Mouse (Mus musculus): ENCODE measurements around the gene Rnf31. TPM values are rescaled to one million over a fixed set of nuclear protein-coding genes. Genes with fewer than 3 reads are reported as not detected.

The Rnf31 gene
- polyA plus RNA-seq (2015; fragmentation: Nextera tagmentation; extraction: Ambion mirVana): 22.5 and 23.2 TPM in 2 replicates

- H3K4me1 ChIP-seq: peaks cover 29% of the 10 kb centered on the region
- peak within 1 kb of the TSS; percentile 89 for H3K9ac ChIP-seq
- WGBS: under 1% methylated on average over 33 of the region's 33 CpGs
- H3K4me2 ChIP-seq (replicated peaks): peak within 1 kb of the TSS; percentile 99
- peaks cover 50% of the 10 kb centered on the region for H3K36me3 ChIP-seq
- peak; percentile 89 for ATAC-seq (ENCODE audit: low FRiP score, low read depth)
- no peaks in the 10 kb centered on the region for H3K27me3 ChIP-seq
- no peaks in the 10 kb centered on the region for H3K9me3 ChIP-seq
- H3K4me3 ChIP-seq: peak within 1 kb of the TSS; percentile 97
- peak within 1 kb of the TSS; percentile 97 for H3K27ac ChIP-seq
These were observed at the start of gene Rnf31 for GRCm38 (mm10) chr14:55591331-55591891. TSS of gene Rnf31 (plus strand) at chr14:55591708.

GRCm38 (mm10) chr14:55542268-55542667 lies 49.2 kb upstream of the Rnf31 start:
- Histone ChIP-seq H3K4me3 (no peak overlapping the region), H3K27ac (no peak overlapping the region), H3K27me3 (no peaks in the 10 kb centered on the region), H3K36me3 (peaks cover 41% of the 10 kb centered on the region), H3K4me2 (replicated peaks) (no peak overlapping the region), H3K4me1 (peaks cover 17% of the 10 kb centered on the region), H3K9ac (no peak overlapping the region), H3K9me3 (no peaks in the 10 kb centered on the region)
- 95% methylated on average over 12 of the region's 12 CpGs for WGBS
- ATAC-seq (ENCODE audit: low FRiP score, low read depth): no peak

GRCm38 (mm10) chr14:55544334-55544733 lies 47.2 kb upstream of the Rnf31 start:
- Histone ChIP-seq H3K36me3 (peaks cover 62% of the 10 kb centered on the region), H3K4me1 (peaks cover 17% of the 10 kb centered on the region), H3K27me3 (no peaks in the 10 kb centered on the region), H3K9ac (no peak overlapping the region), H3K4me2 (replicated peaks) (no peak overlapping the region), H3K4me3 (no peak overlapping the region), H3K9me3 (no peaks in the 10 kb centered on the region), H3K27ac (no peak overlapping the region)
- ATAC-seq (ENCODE audit: low FRiP score, low read depth): no peak
- WGBS: 85% methylated on average over 9 of the region's 9 CpGs

- no peak for ATAC-seq (ENCODE audit: low FRiP score, low read depth)
- no peak overlapping the region for H3K4me3 ChIP-seq
- no peaks in the 10 kb centered on the region for H3K27me3 ChIP-seq
- H3K4me2 ChIP-seq (replicated peaks): no peak overlapping the region
- no peak overlapping the region for H3K9ac ChIP-seq
- peaks cover 42% of the 10 kb centered on the region for H3K36me3 ChIP-seq
- no peaks in the 10 kb centered on the region for H3K4me1 ChIP-seq
- H3K9me3 ChIP-seq: no peaks in the 10 kb centered on the region
- no peak overlapping the region for H3K27ac ChIP-seq
- 88% methylated on average over 6 of the region's 6 CpGs for WGBS
These were observed 41.3 kb upstream of the Rnf31 start for GRCm38 (mm10) chr14:55550191-55550590.

GRCm38 (mm10) chr14:55551347-55551746 lies 40.2 kb upstream of the Rnf31 start:
- Histone ChIP-seq H3K27me3 (no peaks in the 10 kb centered on the region), H3K4me1 (no peaks in the 10 kb centered on the region), H3K36me3 (peaks cover 30% of the 10 kb centered on the region), H3K27ac (no peak overlapping the region), H3K9me3 (no peaks in the 10 kb centered on the region), H3K4me2 (replicated peaks) (no peak overlapping the region), H3K4me3 (no peak overlapping the region), H3K9ac (no peak overlapping the region)
- WGBS: 72% methylated on average over 5 of the region's 5 CpGs
- ATAC-seq (ENCODE audit: low FRiP score, low read depth): no peak

GRCm38 (mm10) chr14:55551794-55552193 lies 39.7 kb upstream of the Rnf31 start:
- Histone ChIP-seq H3K27me3 (no peaks in the 10 kb centered on the region), H3K4me3 (no peak overlapping the region), H3K4me2 (replicated peaks) (no peak overlapping the region), H3K9ac (no peak overlapping the region), H3K27ac (no peak overlapping the region), H3K9me3 (no peaks in the 10 kb centered on the region), H3K4me1 (0 out of 2 replicates have a peak, but pooled peaks cover under 1% of the 10 kb centered on the region), H3K36me3 (peaks cover 28% of the 10 kb centered on the region)
- 95% methylated on average over 8 of the region's 8 CpGs for WGBS
- no peak for ATAC-seq (ENCODE audit: low FRiP score, low read depth)

DNA sequence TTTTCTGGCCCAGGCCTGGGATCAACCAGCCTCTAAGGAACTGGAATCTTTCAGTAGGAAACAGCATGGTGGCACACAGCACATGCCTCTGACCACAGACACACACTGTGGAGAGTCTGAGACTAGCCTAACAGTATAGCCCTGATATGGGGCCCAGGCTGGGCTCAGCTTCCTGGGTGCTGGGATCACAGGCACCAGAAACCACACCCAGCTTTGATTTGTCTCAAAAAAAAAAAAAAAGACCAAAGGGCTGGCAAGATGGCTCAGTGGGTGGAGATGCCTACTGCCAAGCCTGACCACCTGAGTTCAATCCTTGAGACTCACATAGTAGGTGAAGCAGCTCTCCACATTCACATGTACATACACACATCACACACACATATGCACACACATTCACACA lies 36.9 kb upstream of the Rnf31 start:
- H3K4me3 ChIP-seq: no peak overlapping the region
- H3K4me2 ChIP-seq (replicated peaks): no peak overlapping the region
- H3K36me3 ChIP-seq: peaks cover 2% of the 10 kb centered on the region
- 0 out of 2 replicates have a peak, but pooled peaks cover 5% of the 10 kb centered on the region for H3K4me1 ChIP-seq
- H3K27me3 ChIP-seq: no peaks in the 10 kb centered on the region
- no peaks in the 10 kb centered on the region for H3K9me3 ChIP-seq
- H3K9ac ChIP-seq: no peak overlapping the region
- ATAC-seq (ENCODE audit: low FRiP score, low read depth): no peak
- H3K27ac ChIP-seq: no peak overlapping the region

DNA sequence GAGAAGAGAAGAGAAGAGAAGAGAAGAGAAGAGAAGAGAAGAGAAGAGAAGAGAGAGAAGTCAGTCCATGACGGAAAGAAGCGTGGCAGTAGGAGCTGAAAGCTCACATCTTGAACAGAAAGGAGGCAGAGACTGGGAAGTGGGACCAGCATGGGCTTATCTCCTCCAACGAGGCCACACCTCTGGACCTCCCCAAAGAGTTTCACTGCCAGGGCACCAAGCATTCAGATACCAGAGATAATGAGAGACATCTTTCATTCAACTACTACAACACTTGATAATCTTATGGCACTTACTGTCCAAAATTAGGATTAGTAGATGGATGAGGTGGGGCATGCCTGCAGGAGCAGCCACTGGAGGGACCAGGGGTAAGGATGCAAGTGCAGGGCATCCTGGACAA lies 35.7 kb upstream of the Rnf31 start:
- Histone ChIP-seq H3K4me3 (no peak overlapping the region), H3K4me2 (replicated peaks) (no peak overlapping the region), H3K9ac (no peak overlapping the region), H3K9me3 (no peaks in the 10 kb centered on the region), H3K4me1 (0 out of 2 replicates have a peak, but pooled peaks cover 5% of the 10 kb centered on the region), H3K36me3 (no peaks in the 10 kb centered on the region), H3K27me3 (no peaks in the 10 kb centered on the region), H3K27ac (no peak overlapping the region)
- no peak for ATAC-seq (ENCODE audit: low FRiP score, low read depth)
- WGBS: 77% methylated on average over 3 of the region's 3 CpGs

GRCm38 (mm10) chr14:55557003-55557402 lies 34.5 kb upstream of the Rnf31 start:
- WGBS: 27% methylated on average over 5 of the region's 5 CpGs
- Histone ChIP-seq H3K36me3 (no peaks in the 10 kb centered on the region), H3K4me1 (peaks cover 16% of the 10 kb centered on the region), H3K27ac (no peak overlapping the region), H3K9ac (no peak overlapping the region), H3K4me2 (replicated peaks) (no peak overlapping the region), H3K4me3 (no peak overlapping the region), H3K27me3 (no peaks in the 10 kb centered on the region), H3K9me3 (no peaks in the 10 kb centered on the region)
- ATAC-seq (ENCODE audit: low FRiP score, low read depth): no peak

DNA sequence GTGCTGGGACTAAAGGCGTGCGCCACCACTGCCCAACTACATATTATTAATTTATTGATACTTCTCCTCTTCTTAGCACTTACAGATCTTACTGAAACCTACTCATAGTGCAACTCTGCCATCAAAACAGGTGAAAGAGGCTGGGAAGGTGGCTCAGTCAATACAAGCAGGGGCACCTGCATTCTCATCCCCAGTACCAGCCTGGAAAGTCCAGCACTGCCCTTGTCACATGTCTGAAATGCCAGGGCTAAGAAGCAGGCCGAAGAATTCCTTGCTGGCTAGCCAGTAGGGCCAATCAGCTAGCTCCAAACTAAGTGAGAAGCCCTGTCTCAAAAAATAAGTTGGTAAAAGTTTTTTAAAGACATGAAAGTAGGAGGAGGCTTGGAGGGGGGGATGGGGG lies 33.9 kb upstream of the Rnf31 start:
- 88% methylated on average over 3 of the region's 3 CpGs for WGBS
- Histone ChIP-seq H3K9me3 (no peaks in the 10 kb centered on the region), H3K9ac (no peak overlapping the region), H3K4me1 (peaks cover 19% of the 10 kb centered on the region), H3K4me2 (replicated peaks) (no peak overlapping the region), H3K36me3 (no peaks in the 10 kb centered on the region), H3K27me3 (no peaks in the 10 kb centered on the region), H3K4me3 (no peak overlapping the region), H3K27ac (no peak overlapping the region)
- ATAC-seq (ENCODE audit: low FRiP score, low read depth): no peak

DNA sequence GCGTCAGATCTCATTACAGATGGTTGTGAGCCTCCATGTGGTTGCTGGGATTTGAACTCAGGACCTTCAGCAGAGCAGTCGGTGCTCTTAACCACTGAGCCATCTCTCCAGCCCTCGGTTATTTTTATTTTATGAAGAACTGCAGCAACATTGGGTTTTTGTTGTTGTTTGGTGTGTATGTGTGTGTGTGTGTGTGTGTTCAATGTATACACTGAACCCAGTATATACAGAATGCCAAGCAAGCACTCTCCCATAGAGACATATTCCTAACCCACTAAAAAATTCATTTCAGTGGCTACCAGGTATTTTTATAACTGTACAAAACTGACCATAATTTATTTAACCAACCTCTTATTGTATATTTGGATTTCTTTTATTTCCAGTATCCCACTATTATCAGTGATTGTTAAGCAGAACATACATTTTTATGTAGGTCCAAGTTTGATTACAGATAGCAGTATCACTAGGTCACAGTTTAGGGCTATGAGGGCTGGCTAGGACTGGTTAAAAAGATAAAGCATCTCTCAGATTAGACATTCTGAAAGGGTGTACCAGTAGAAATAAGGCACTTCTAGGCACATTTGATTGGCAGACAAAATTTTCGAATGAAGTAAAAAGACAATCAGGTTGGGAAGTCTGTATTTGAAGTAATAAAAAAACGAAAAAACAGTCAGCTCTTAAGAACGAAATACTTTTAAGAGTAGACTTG lies 32.6 kb upstream of the Rnf31 start:
- H3K9me3 ChIP-seq: no peaks in the 10 kb centered on the region
- H3K9ac ChIP-seq: 0 out of 2 replicates have a peak overlapping the region, but pooled peaks have one; percentile 81
- H3K36me3 ChIP-seq: peaks cover 7% of the 10 kb centered on the region
- no peak for ATAC-seq (ENCODE audit: low FRiP score, low read depth)
- peak overlapping the region; percentile 88 for H3K4me2 ChIP-seq (replicated peaks)
- WGBS: 48% methylated on average over 6 of the region's 6 CpGs
- peaks cover 19% of the 10 kb centered on the region for H3K4me1 ChIP-seq
- peak overlapping the region; percentile 70 for H3K4me3 ChIP-seq
- no peaks in the 10 kb centered on the region for H3K27me3 ChIP-seq
- H3K27ac ChIP-seq: no peak overlapping the region

GRCm38 (mm10) chr14:55559799-55560201 lies 31.7 kb upstream of the Rnf31 start, which contains the start of gene Dcaf11:
TSS of gene Dcaf11 (plus strand) at chr14:55560006.
- H3K4me2 ChIP-seq (replicated peaks): peak within 1 kb of the TSS; percentile 88
- H3K27me3 ChIP-seq: no peaks in the 10 kb centered on the region
- peak within 1 kb of the TSS; percentile 81 for H3K9ac ChIP-seq
- peaks cover 14% of the 10 kb centered on the region for H3K36me3 ChIP-seq
- H3K4me3 ChIP-seq: peak within 1 kb of the TSS; percentile 70
- ATAC-seq (ENCODE audit: low FRiP score, low read depth): peak; percentile 75
- H3K4me1 ChIP-seq: peaks cover 19% of the 10 kb centered on the region
- WGBS: under 1% methylated on average over 27 of the region's 27 CpGs
- H3K27ac ChIP-seq: peak within 1 kb of the TSS; percentile 97
- no peaks in the 10 kb centered on the region for H3K9me3 ChIP-seq

Data from limb, embryonic 13.5 days (tissue).